In genomic region chr12:81147956-81148355, GRCm38 (mm10) we compare ENCODE assay signal across 12 mouse cellular contexts.
DNase-seq lines count a peak whose midpoint lies in the region.
"Had no signal": no experiment of that assay in that cellular context is flagged by ENCODE, and none has a peak within 500 bp of the region (broad histone marks: within the 10 kb centered on the region; RNA-seq: fewer than 3 reads in every experiment).

No protein-coding gene starts in this region.

- intact Hi-C loops in heart, postnatal 36 days (cut with DNase I), result no loop called here

- peak; percentile 45 for DNase-seq in cerebellum, adult 11-12 months
- no peak for DNase-seq in cerebellum, adult 11 months
- peak; percentile 26 for DNase-seq in cerebellum, adult 9-10 months
- DNase-seq in cerebellum, postnatal 14 days, result no peak
- peak; percentile 73 for DNase-seq in heart, adult 11 months
- no peak for DNase-seq in heart, postnatal 36 days
- DNase-seq in brain, adult 2 months (ENCODE audit: low read depth, low spot score), result peak; percentile 37
- DNase-seq: adrenal gland, adult 8-10 months; adrenal gland, postnatal 14 days; adrenal gland, postnatal 36 days; B cell, adult 2 months; forebrain, postnatal 0 days had no signal

Comparison
In these comparisons a context has a peak if more than half of its experiments do, and no peak if none do; other contexts are left out.
1. DNase-seq: peak in cerebellum, adult 11-12 months (single experiment), cerebellum, adult 9-10 months (single experiment), heart, adult 11 months (single experiment) and brain, adult 2 months (single experiment); none in cerebellum, adult 11 months (single experiment), cerebellum, postnatal 14 days (0 of 2) and heart, postnatal 36 days (0 of 2).